Comparison of ENCODE assay signal across 21 mouse cellular contexts in genomic region chr14:46363209-46363608, GRCm38 (mm10). TPM values are rescaled to one million over a fixed set of nuclear protein-coding genes. Genes with fewer than 3 reads are reported as not detected.
A peak's percentile ranks its signal among the peaks of the same experiment; 100 is the strongest.
DNase-seq lines count a peak whose midpoint lies in the region; ATAC-seq and TF ChIP-seq lines count a peak whose summit lies in the region.
"Had no signal": no experiment of that assay in that cellular context is flagged by ENCODE, and none has a peak within 500 bp of the region (broad histone marks: within the 10 kb centered on the region; RNA-seq: fewer than 3 reads in every experiment).

No protein-coding gene starts in this region.

- H3K36me3 ChIP-seq in kidney, postnatal 0 days (ENCODE audit: insufficient read depth, low read length) = no peaks in the 10 kb centered on the region
- no peaks in the 10 kb centered on the region for H3K36me3 ChIP-seq in kidney, embryonic 16.5 days (ENCODE audit: insufficient read depth, low read length)
- H3K36me3 ChIP-seq in ES-Bruce4 (ENCODE audit: control insufficient read depth, insufficient read depth, low read length, poor library complexity, severe bottlenecking) = no peaks in the 10 kb centered on the region
- H3K36me3 ChIP-seq in lung, postnatal 0 days (ENCODE audit: insufficient read depth, low read length) = no peaks in the 10 kb centered on the region
- H3K36me3 ChIP-seq: hindbrain, embryonic 15.5 days; limb, embryonic 12.5 days; neural tube, embryonic 13.5 days; stomach, embryonic 15.5 days had no signal

- DNase-seq in kidney, postnatal 0 days (ENCODE audit: low spot score) = no peak
- DNase-seq in lung, postnatal 0 days (ENCODE audit: low spot score) = peak; percentile 45
- no peak for DNase-seq in heart, adult 8-10 months (ENCODE audit: low spot score)
- DNase-seq: cerebellum, adult 18-20 months; gastrocnemius, postnatal 36 days had no signal

- no peak overlapping the region for H3K27ac ChIP-seq in kidney, postnatal 0 days
- no peak overlapping the region for H3K27ac ChIP-seq in kidney, embryonic 16.5 days (ENCODE audit: low read length)
- H3K27ac ChIP-seq in ES-Bruce4 (ENCODE audit: insufficient read depth, low read length) = no peak overlapping the region
- H3K27ac ChIP-seq in embryonic fibroblast, embryonic 13.5 days (ENCODE audit: insufficient read depth, low read length) = peak overlapping the region; percentile 66
- no peak overlapping the region for H3K27ac ChIP-seq in lung, postnatal 0 days (ENCODE audit: low read length)
- H3K27ac ChIP-seq: hindbrain, embryonic 15.5 days; left cerebral cortex, adult 2 months; limb, embryonic 12.5 days; neural tube, embryonic 13.5 days; stomach, embryonic 15.5 days had no signal

- ATAC-seq in kidney, postnatal 0 days (replicated peaks; ENCODE audit: low FRiP score, low read depth) = no peak
- no peak for ATAC-seq in kidney, embryonic 16.5 days (ENCODE audit: low FRiP score, low TSS enrichment)
- peak; percentile 23; the same call in 1 of the 2 replicates for ATAC-seq in lung, postnatal 0 days
- no peak for ATAC-seq in monocyte, adult 5-6 weeks (replicated peaks; ENCODE audit: insufficient number of reproducible peaks, low FRiP score, low TSS enrichment, poor library complexity, severe bottlenecking)
- ATAC-seq: CD4-positive, CD25-positive, alpha-beta regulatory T cell, adult 4 months; midbrain, embryonic 16.5 days; Patski had no signal

- TF ChIP-seq EP300 in ES-Bruce4 (IDR thresholded peaks at IDR 0.05; ENCODE audit: insufficient read depth, low read depth, low read length) = no peak
- no peak for TF ChIP-seq EP300 in lung, postnatal 0 days (IDR thresholded peaks at IDR 0.05)

- TF ChIP-seq POLR2A in ES-Bruce4 (IDR thresholded peaks at IDR 0.05; ENCODE audit: insufficient read depth, low read length) = no peak
- TF ChIP-seq POLR2A in embryonic fibroblast, embryonic 13.5 days (IDR thresholded peaks at IDR 0.05; ENCODE audit: low read depth, low read length) = no peak

- no peak overlapping the region for H3K4me2 ChIP-seq in kidney, postnatal 0 days (ENCODE audit: low read length)
- no peak overlapping the region for H3K4me2 ChIP-seq in kidney, embryonic 16.5 days (replicated peaks; ENCODE audit: low read depth, low read length)
- H3K4me2 ChIP-seq in lung, postnatal 0 days (replicated peaks; ENCODE audit: low read depth, low read length) = no peak overlapping the region
- H3K4me2 ChIP-seq: hindbrain, embryonic 15.5 days; limb, embryonic 12.5 days; neural tube, embryonic 13.5 days; stomach, embryonic 15.5 days had no signal

- peak; percentile 55 for TF ChIP-seq CTCF in kidney, postnatal 0 days (IDR thresholded peaks at IDR 0.05; ENCODE audit: low read depth)
- peak; percentile 58 for TF ChIP-seq CTCF in ES-Bruce4 (IDR thresholded peaks at IDR 0.05; ENCODE audit: low read depth, low read length)
- no peak for TF ChIP-seq CTCF in embryonic fibroblast, embryonic 13.5 days (IDR thresholded peaks at IDR 0.05; ENCODE audit: borderline replicate concordance, insufficient read depth, low read length)
- peak; percentile 62 for TF ChIP-seq CTCF in lung, postnatal 0 days (IDR thresholded peaks at IDR 0.05)

- H3K4me3 ChIP-seq in kidney, postnatal 0 days (replicated peaks; ENCODE audit: low read depth, low read length) = no peak overlapping the region
- no peak overlapping the region for H3K4me3 ChIP-seq in kidney, embryonic 16.5 days (ENCODE audit: low read length)
- H3K4me3 ChIP-seq in ES-Bruce4 (ENCODE audit: low read depth, low read length) = no peak overlapping the region
- no peak overlapping the region for H3K4me3 ChIP-seq in embryonic fibroblast, embryonic 13.5 days (ENCODE audit: insufficient read depth, low read length)
- no peak overlapping the region for H3K4me3 ChIP-seq in lung, postnatal 0 days (ENCODE audit: low read depth, low read length)
- H3K4me3 ChIP-seq: hindbrain, embryonic 15.5 days; left cerebral cortex, adult 2 months; limb, embryonic 12.5 days; neural tube, embryonic 13.5 days; stomach, embryonic 15.5 days had no signal

- H3K9me3 ChIP-seq in kidney, postnatal 0 days (replicated peaks; ENCODE audit: low read length) = no peaks in the 10 kb centered on the region
- H3K9me3 ChIP-seq in kidney, embryonic 16.5 days (ENCODE audit: low read length) = no peaks in the 10 kb centered on the region
- no peaks in the 10 kb centered on the region for H3K9me3 ChIP-seq in ES-Bruce4 (replicated peaks; ENCODE audit: control insufficient read depth, insufficient read depth, low read length, poor library complexity, severe bottlenecking)
- H3K9me3 ChIP-seq in lung, postnatal 0 days (ENCODE audit: low read length) = no peaks in the 10 kb centered on the region
- H3K9me3 ChIP-seq: hindbrain, embryonic 15.5 days; limb, embryonic 12.5 days; neural tube, embryonic 13.5 days; stomach, embryonic 15.5 days had no signal

- no peaks in the 10 kb centered on the region for H3K4me1 ChIP-seq in kidney, postnatal 0 days (replicated peaks; ENCODE audit: insufficient read depth, low read length)
- H3K4me1 ChIP-seq in kidney, embryonic 16.5 days (ENCODE audit: insufficient read depth, low read length) = no peaks in the 10 kb centered on the region
- H3K4me1 ChIP-seq in ES-Bruce4 (ENCODE audit: control insufficient read depth, insufficient read depth, low read length) = no peaks in the 10 kb centered on the region
- H3K4me1 ChIP-seq in embryonic fibroblast, embryonic 13.5 days (ENCODE audit: control insufficient read depth, insufficient read depth, low read length) = 0 out of 2 replicates have a peak, but pooled peaks cover 4% of the 10 kb centered on the region
- no peaks in the 10 kb centered on the region for H3K4me1 ChIP-seq in lung, postnatal 0 days (ENCODE audit: insufficient read depth, low read depth, low read length)
- H3K4me1 ChIP-seq: hindbrain, embryonic 15.5 days; limb, embryonic 12.5 days; neural tube, embryonic 13.5 days; stomach, embryonic 15.5 days had no signal

- WGBS in kidney, postnatal 0 days = 43% methylated on average over 10 of the region's 10 CpGs
- WGBS in kidney, embryonic 16.5 days = 44% methylated on average over 10 of the region's 10 CpGs
- 33% methylated on average over 10 of the region's 10 CpGs for WGBS in lung, postnatal 0 days

- no peaks in the 10 kb centered on the region for H3K27me3 ChIP-seq in kidney, postnatal 0 days (ENCODE audit: insufficient read depth, low read length)
- H3K27me3 ChIP-seq in kidney, embryonic 16.5 days (ENCODE audit: insufficient read depth, low read length) = peaks cover 3% of the 10 kb centered on the region; the same call in 1 of the 2 replicates
- H3K27me3 ChIP-seq in ES-Bruce4 (ENCODE audit: control insufficient read depth, insufficient read depth, low read length, poor library complexity, severe bottlenecking) = no peaks in the 10 kb centered on the region
- no peaks in the 10 kb centered on the region for H3K27me3 ChIP-seq in lung, postnatal 0 days (replicated peaks; ENCODE audit: insufficient read depth, low read length)
- H3K27me3 ChIP-seq: hindbrain, embryonic 15.5 days; limb, embryonic 12.5 days; neural tube, embryonic 13.5 days; Patski; stomach, embryonic 15.5 days had no signal

- no peak overlapping the region for H3K9ac ChIP-seq in kidney, postnatal 0 days (ENCODE audit: low read depth, low read length)
- H3K9ac ChIP-seq in kidney, embryonic 16.5 days (replicated peaks; ENCODE audit: low read length) = no peak overlapping the region
- no peak overlapping the region for H3K9ac ChIP-seq in ES-Bruce4 (ENCODE audit: low read depth, poor library complexity, severe bottlenecking)
- no peak overlapping the region for H3K9ac ChIP-seq in lung, postnatal 0 days (replicated peaks; ENCODE audit: low read depth)
- H3K9ac ChIP-seq: hindbrain, embryonic 15.5 days; limb, embryonic 12.5 days; neural tube, embryonic 13.5 days; stomach, embryonic 15.5 days had no signal

RNA-seq across cellular contexts. Expression of gene Gm15217, which starts 16.0 kb away (rescaled TPM):
- 4.5 and 6.4 TPM in 2 replicates for polyA plus RNA-seq in kidney, postnatal 0 days (2015; fragmentation: Nextera tagmentation; extraction: Ambion mirVana)
- 0.96 and 2.6 TPM in 2 replicates for polyA plus RNA-seq in kidney, embryonic 16.5 days (2015; fragmentation: Nextera tagmentation; extraction: Ambion mirVana)
- not detected in 2 replicates for polyA plus RNA-seq in ES-Bruce4 (2011; ENCODE audit: insufficient read depth, insufficient read length, low read depth, missing spikeins)
- polyA plus RNA-seq in embryonic fibroblast, embryonic 13.5 days (2011; ENCODE audit: insufficient read length, low read depth, missing spikeins) = not detected in 2 replicates
- 0.76 and 0.93 TPM in 2 replicates for polyA plus RNA-seq in lung, postnatal 0 days (2015; fragmentation: Nextera tagmentation; extraction: Ambion mirVana)
- not detected in 3 replicates for total RNA-seq in monocyte, adult 5-6 weeks (2017)
- total RNA-seq in heart, adult 8-10 months (2022) = not detected
- total RNA-seq: adrenal gland, adult 18-20 months; common myeloid progenitor, adult 5-6 weeks; gastrocnemius, postnatal 36 days; left cerebral cortex, adult 2 months had no signal
- polyA plus RNA-seq: brain, embryonic 14.5 days; CD4-positive, CD25-positive, alpha-beta regulatory T cell, adult 4 months; heart, embryonic 14.5 days; hindbrain, embryonic 15.5 days; limb, embryonic 12.5 days; midbrain, embryonic 16.5 days; neural tube, embryonic 13.5 days; Patski had no signal

RNA-seq across cellular contexts. Expression of gene Bmp4, which starts 27.3 kb away (rescaled TPM):
- 21.3 and 24.1 TPM in 2 replicates for polyA plus RNA-seq in kidney, postnatal 0 days (2015; fragmentation: Nextera tagmentation; extraction: Ambion mirVana)
- 43.0 and 43.3 TPM in 2 replicates for polyA plus RNA-seq in kidney, embryonic 16.5 days (2015; fragmentation: Nextera tagmentation; extraction: Ambion mirVana)
- polyA plus RNA-seq in ES-Bruce4 (2011; ENCODE audit: insufficient read depth, insufficient read length, low read depth, missing spikeins) = 22.0 and 27.9 TPM in 2 replicates
- polyA plus RNA-seq in embryonic fibroblast, embryonic 13.5 days (2011; ENCODE audit: insufficient read length, low read depth, missing spikeins) = 33.6 and 43.7 TPM in 2 replicates
- 34.3 and 42.7 TPM in 2 replicates for polyA plus RNA-seq in lung, postnatal 0 days (2015; fragmentation: Nextera tagmentation; extraction: Ambion mirVana)
- total RNA-seq in monocyte, adult 5-6 weeks (2017) = not detected in 3 replicates
- 10 to 100 TPM in 2 of 4 experiments, 1 to 10 TPM in 2; 8.0 to 15.1 (median 10.1) TPM for total RNA-seq in heart, adult 8-10 months (2022)
- total RNA-seq: common myeloid progenitor, adult 5-6 weeks had no signal
- polyA plus RNA-seq: CD4-positive, CD25-positive, alpha-beta regulatory T cell, adult 4 months had no signal
